Mouse (Mus musculus) ovary, adult 18-20 months (tissue): ENCODE results near the gene Zfp598.

Experiments used
- DNase-seq: peaks from one replicate; pipeline ENCODE4 v3.0.0; 2022; ENCODE audit warnings: low spot score, mixed read lengths

Zfp598 gene

GRCm38 (mm10) chr17:24669545-24670245 lies at the start of gene Zfp598:
Gene Zfp598 (plus strand): TSS chr17:24669687.
- DNase-seq: peak; percentile 87

GRCm38 (mm10) chr17:24625472-24625871 lies 44.0 kb upstream of the Zfp598 start:
- DNase-seq: no peak

- no peak for DNase-seq
Measured at GRCm38 (mm10) chr17:24628646-24629045, 40.8 kb upstream of the Zfp598 start.

- no peak for DNase-seq
Measured at GRCm38 (mm10) chr17:24630072-24630471, 39.4 kb upstream of the Zfp598 start.

GRCm38 (mm10) chr17:24632167-24632812 lies 37.2 kb upstream of the Zfp598 start, which contains the start of the genes Tsc2 and Nthl1:
Gene Tsc2 (minus strand): TSS chr17:24632630.
Gene Nthl1 (plus strand): TSS chr17:24632680.
- peak; percentile 74 for DNase-seq

- peak; percentile 66 for DNase-seq
Measured at GRCm38 (mm10) chr17:24632813-24633449, 36.6 kb upstream of the Zfp598 start.

GRCm38 (mm10) chr17:24633831-24634230 lies 35.7 kb upstream of the Zfp598 start:
- no peak for DNase-seq

- no peak for DNase-seq
Measured at GRCm38 (mm10) chr17:24635024-24635423, 34.5 kb upstream of the Zfp598 start.

- no peak for DNase-seq
Measured at GRCm38 (mm10) chr17:24635694-24636093, 33.8 kb upstream of the Zfp598 start.

GRCm38 (mm10) chr17:24636781-24637481 lies 32.6 kb upstream of the Zfp598 start:
- DNase-seq: no peak

- DNase-seq: no peak
Measured at GRCm38 (mm10) chr17:24638214-24638613, 31.3 kb upstream of the Zfp598 start.

- peak; percentile 66 for DNase-seq
Measured at GRCm38 (mm10) chr17:24638840-24639239, 30.6 kb upstream of the Zfp598 start.

GRCm38 (mm10) chr17:24639571-24639988 lies 29.9 kb upstream of the Zfp598 start:
- DNase-seq: no peak

GRCm38 (mm10) chr17:24640119-24640518 lies 29.4 kb upstream of the Zfp598 start:
- no peak for DNase-seq

- no peak for DNase-seq
Measured at GRCm38 (mm10) chr17:24640581-24640980, 28.9 kb upstream of the Zfp598 start.

GRCm38 (mm10) chr17:24641944-24642343 lies 27.5 kb upstream of the Zfp598 start:
- DNase-seq: no peak

- no peak for DNase-seq
Measured at GRCm38 (mm10) chr17:24642791-24643343, 26.6 kb upstream of the Zfp598 start.

- DNase-seq: no peak
Measured at GRCm38 (mm10) chr17:24644030-24644715, 25.3 kb upstream of the Zfp598 start.

- no peak for DNase-seq
Measured at GRCm38 (mm10) chr17:24644875-24645721, 24.4 kb upstream of the Zfp598 start.

GRCm38 (mm10) chr17:24645916-24646315 lies 23.6 kb upstream of the Zfp598 start:
- no peak for DNase-seq
